Mouse (Mus musculus) right cerebral cortex, postnatal 25 days (tissue): Measurements from ENCODE around the gene Grwd1.

Source experiments
- DNase-seq: peaks from one replicate; pipeline ENCODE4 v3.0.0; 2022

Gene Grwd1

DNA sequence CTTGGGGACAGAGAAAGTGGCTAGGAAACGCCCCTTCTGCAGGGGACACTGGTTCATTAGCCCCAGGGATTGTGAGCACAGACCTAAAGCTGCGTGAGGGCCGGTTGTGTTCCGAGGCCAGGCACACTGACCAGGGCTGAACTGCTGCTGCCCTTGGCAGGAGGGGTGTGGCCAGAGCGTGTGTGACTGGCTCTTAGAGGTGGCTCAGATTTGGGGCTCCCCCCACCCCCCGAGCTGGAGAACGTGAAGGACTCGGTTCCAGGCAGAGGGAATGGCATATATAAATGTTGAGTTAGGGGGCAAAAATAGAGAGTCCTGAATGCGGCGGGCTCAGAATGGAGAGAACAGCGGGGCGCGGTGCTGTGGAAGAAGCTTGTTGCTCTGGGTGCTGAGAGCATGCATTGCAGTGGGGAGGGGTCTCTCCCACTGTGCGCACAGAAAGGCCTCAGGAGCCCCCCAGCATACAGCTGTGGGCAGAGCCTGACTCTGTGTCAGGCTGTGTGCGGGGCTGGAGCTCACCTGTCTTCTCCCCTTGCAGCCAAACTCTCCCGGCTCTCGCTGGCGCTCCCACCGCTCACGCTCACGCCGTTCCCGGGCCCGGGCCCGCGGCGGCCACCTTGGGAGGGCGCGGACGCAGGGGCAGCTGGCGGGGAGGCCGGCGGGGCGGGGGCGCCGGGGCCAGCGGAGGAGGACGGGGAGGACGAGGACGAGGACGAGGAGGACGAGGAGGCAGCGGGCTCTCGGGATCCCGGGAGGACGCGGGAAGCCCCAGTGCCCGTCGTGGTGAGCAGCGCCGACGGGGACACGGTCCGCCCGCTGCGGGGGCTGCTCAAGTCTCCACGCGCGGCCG lies 32.9 kb downstream of the Grwd1 start:
- DNase-seq = no peak

DNA sequence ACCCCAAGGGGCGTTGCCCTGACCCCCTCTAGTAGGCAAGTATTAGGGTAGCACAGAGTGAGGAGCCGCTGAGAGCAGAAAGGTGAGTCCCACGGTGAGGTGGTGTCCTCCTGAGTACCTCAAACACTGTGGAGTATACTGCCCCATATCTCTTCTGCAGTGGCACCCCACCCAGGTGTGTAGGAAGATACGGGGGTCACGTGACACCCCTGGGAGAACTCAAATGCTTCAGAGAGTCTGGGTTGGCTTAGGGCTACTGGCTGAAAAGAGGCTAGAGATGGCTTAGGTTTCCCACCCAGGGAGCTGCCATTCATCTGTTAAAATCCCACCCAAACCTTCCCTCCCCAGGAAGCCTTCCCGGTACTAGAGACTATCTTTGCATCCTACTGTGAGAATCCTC lies 33.8 kb downstream of the Grwd1 start:
- no peak for DNase-seq

DNA sequence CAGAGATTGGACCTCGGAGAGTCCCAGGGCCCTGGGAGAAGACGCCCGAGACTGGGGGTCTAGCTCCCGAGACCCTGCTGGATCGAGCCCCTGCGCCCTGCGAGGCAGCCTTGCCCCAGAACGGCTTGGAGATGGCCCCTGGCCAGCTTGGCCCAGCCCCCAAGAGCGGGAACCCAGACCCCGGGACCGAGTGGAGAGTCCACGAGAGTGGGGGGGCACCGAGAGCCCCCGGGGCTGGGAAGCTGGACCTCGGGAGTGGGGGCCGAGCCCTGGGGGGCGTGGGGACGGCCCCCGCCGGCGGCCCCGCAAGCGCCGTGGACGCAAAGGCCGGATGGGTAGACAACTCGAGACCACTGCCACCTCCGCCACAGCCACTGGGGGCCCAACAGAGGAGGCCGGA lies 35.8 kb downstream of the Grwd1 start:
- no peak for DNase-seq

DNA sequence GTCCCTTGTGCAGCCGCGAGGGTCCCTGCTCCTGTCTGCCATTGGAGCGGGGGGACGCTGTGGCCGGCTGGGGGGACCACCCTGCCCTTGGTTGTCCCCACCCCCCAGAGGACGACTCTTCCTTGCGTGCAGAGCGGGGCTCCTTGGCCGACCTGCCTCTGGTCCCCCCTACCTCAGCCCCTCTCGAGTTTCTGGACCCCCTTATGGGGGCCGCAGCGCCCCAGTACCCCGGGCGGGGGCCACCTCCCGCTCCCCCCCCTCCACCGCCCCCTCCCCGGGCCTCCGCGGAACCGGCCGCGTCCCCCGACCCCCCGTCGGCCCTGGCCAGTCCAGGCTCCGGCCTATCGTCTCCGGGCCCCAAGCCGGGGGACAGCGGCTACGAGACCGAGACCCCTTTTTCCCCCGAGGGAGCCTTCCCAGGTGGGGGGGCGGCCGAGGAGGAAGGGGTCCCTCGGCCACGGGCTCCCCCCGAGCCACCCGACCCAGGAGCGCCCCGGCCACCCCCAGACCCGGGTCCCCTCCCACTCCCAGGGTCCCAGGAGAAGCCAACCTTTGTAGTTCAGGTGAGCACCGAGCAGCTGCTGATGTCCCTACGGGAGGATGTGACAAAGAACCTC lies 36.7 kb downstream of the Grwd1 start:
- DNase-seq = no peak

DNA sequence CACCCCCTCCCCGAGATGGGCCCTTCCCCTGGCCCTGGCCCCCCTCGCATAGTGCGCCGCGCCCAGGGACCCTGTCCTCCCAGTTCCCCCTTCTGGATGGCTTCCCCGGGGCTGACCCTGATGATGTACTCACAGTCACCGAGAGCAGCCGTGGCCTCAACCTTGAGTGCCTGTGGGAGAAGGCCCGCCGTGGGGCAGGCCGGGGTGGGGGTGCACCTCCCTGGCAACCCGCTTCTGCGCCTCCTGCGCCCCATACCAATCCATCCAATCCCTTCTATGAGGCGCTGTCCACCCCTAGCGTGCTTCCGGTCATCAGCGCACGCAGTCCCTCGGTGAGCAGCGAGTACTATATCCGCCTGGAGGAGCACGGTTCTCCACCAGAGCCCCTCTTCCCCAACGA lies 37.5 kb downstream of the Grwd1 start:
- no peak for DNase-seq

DNA sequence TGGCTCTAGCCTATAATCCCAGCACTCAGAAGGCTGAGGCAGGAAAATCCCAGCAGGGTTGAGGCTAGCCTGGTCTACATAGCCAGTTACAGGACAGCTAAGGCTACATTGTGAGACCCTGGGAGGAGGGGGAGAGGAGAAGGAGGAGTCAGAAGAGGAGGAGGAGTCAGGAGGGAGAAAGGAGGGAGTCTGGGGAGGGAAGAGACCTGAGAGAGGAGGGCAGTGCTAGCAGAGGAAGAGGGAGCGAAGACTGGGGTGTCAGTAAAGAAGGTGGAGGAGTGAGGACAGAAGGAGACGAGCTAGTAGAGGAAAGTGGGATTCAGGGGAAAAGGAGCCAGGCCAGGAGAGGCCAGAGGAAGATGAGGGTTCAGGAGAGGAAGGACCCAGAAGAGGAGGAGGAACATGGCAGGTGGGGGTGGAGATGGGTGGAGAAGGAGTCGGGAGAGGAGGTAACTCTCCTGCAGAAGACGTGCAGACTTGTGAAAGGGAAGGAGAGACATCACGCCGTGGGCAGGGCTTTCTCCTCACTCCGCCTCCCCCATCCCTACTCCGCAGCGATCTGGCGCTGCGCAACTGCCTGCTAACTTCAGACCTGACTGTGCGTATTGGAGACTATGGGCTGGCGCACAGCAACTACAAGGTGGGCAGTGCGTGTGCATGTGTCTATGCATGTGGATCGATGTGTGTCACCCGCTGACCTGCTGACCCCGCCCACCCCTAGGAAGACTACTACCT lies 38.8 kb downstream of the Grwd1 start:
- DNase-seq = no peak

DNA sequence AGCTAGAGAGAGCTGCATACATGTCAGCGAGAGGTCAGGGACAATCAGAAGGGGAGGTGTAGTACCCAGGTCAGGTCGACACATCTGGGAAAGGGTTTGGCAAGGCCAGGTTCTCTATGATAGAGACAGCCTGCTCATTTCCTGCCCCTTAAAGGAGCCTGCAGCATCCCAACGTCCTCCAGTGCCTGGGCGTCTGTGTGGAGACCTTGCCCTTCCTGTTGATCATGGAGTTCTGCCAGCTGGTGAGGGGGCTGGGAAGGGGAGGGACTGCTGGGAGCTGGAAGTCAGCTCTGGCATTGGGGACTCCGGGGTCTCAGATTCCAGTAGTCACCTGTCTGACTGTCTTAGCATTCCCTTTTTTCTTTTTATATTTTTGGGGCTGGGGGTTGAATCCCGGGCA lies 40.0 kb downstream of the Grwd1 start:
- no peak for DNase-seq

DNA sequence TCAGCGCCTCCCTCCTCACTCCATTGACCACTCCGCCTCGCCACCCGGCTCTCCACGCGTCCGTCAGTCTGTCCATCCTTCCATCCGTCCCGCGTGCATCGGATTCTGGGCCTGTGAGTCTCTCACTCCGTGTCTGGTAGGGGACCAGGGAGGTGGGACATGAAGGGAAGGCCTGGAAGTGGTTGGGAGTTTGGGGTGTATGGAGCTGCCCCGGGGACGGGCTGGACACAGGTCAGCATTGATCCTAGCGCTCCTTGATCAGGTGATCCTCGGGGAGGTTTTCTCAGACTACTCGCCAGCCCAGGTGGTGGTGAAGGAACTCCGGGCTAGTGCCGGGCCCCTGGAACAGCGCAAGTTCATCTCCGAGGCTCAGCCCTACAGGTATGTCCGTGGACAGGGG lies 43.1 kb downstream of the Grwd1 start:
- no peak for DNase-seq

DNA sequence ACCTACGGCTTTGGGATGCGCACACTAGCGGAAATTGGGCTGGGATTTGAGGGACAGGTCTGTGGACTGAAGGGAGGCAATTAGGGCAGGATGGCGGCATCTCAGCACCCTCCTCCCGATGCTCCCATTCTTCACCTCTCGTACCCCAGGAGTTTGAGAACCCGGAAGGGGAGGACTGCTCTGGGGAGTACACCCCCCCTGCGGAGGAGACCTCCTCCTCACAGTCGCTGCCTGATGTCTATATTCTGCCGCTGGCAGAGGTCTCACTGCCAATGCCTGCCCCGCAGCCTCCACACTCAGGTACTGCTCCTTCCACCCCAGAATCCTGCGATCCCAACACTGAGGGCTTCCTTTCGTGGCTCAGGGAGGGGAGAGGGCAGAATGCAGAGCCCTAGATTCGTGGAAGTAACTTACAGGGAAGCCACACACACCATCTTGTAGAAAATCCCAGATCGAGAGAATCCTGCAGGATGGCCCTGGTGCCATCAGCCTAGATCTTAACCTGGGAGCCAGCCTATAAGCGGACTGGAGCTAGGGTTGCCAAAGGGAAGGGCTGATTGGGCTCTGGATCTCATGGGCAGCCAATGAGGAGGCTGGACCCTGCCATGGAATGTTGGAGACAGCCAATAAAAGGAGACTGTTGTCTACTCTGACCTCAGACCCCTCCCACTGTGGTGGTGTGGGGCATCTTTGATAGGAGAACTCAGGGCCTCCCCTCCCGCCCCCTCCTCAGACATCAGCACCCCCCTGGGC lies 43.9 kb downstream of the Grwd1 start:
- DNase-seq = no peak

DNA sequence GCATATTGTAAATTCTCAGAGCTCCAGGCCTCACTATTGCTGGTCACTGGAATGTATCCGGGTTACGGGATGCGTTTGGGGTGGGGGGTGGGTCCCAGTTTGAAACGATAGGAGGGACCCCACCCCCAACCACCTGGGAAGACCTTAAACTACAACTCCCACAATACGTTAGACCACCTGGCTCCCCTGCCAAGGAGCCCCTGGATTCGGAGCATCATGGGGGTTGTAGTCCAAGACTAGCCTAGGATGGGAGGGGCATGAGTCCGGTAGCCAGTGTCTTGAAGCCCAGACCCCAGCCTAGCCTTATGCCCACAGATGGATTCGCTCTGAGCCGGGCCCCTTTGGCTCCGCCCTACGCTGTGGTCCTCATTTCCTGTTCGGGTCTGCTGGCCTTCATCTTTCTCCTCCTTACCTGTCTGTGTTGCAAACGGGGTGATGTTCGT lies 44.6 kb downstream of the Grwd1 start:
- no peak for DNase-seq

DNA sequence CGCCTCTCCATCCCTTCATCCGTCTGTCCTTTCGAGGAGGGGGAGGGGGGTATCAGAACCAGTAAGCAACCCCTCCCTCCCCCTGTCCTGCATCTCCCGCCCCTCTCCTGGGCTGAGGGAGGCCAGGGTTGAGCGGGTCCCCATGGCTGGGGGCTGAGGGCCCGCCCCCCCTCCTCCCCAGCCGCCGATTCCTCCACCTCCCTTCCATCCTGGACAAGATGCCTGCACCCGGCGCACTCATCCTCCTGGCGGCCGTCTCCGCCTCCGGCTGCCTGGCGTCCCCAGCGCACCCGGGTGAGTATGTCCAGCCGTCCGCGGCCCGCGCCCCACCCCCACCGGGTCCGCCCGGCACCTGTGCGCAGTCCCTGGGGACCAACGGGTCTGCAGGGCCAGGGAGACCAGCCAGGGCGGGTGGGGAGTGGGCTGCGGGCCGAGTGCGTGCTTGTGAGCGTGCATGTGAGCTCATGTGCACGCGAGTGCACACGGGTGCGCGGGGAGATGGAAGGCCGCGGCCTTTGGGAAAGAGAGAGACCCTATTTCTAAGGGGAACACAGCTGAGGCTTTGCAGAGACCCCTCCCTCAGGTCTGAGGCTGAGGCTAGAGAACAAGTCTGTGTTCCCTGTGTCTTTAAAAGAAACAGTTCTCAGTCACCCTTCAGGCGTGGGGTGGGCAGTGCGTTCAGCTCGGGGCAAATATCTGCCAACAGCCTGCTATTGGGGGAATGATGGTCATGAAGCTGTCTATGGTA lies 45.2 kb downstream of the Grwd1 start:
- DNase-seq = no peak

DNA sequence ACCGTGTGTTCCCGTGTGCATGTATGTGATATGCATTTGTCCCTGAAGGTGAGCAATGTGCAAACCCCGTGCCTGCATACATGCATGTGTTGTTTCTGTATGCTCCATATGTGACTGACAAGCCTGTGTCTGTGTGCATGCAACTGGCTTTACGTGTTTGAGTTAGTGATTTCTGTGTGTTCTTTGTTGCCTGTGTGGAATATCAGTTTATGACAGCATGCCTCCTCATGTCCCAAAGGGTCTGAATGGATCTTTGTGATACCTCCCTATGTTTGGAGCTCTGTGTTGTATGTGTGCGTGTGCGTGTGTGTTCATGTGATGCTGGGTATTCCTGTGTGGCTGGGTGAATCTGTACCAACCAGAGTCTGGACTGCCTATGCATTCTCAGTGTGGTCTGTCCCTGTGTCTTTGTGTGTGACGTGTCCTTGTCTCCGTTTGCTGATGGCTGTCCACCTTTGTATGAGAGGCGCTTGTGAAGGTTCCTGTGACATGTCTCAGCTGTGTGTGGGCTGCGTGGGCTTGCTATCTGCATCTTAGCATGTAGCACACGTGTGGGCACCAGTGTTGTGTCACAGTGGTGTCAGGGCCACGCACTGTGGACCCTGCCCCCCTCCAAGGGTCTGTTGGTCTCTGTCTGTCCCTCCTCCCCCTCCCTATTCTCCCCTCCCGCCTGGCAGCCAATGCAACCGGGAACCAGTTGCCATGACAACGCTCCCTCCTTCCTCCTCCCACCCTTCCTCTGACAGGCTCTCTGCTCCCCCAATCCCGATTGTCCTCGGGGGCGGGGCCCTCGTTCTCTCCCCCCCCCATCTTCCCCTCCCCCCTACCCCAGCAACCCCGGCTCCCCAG lies 46.0 kb downstream of the Grwd1 start, which contains the start of gene Sult2b1:
TSS of gene Sult2b1 (minus strand) at position 146 of the 849 bp plus-strand sequence.
- peak; percentile 92 for DNase-seq

DNA sequence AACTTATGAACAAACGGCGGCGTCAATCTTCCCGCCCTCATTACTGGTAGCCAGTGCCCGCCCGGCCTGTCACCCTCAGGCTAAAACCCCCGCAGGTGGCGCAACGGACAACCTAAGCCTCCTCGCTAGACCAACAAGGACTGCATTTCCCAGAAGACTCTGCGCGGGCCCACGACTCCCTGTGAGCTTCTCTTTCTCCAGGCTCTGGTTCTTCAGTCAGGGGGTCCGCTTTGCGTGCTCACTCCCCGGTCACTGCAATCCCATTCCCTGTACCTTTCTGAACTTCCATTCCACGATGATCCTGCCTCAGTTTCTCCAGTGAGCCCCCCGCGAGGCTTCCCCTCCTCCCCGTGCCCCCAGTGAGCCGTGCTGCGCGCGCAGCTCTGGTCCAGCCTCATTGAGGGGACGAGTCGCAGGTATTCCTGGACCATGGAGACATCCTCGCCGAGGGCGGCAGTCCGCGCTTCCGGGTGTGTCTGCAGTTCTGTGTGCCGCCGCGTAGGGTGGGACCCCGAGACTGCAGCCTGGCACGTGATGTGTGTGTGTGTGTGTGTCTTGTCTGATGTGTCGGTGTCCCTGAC lies 47.1 kb downstream of the Grwd1 start, which contains the start of gene Lmtk3:
TSS of gene Lmtk3 (plus strand) at position 228 of the 581 bp plus-strand sequence.
- peak; percentile 84 for DNase-seq

DNA sequence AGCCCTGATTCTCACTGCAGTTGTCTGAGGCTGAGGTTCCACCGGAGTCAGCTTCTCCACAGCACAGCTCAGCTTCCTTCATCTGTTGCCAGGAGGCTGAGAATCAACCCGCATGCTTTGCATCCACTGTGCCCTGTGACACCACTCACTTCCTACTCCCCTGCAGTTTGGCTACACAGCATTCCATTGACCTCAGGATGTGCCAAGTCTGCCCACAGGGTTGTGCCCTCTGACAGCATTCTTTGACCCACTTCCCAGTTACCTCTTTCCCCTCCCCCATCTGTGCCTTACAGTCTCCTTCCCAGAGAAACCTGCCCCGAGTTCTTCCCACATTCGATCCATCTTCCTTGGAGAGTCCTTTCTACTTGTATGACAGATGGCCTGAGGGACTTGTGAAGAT lies 48.5 kb downstream of the Grwd1 start:
- no peak for DNase-seq

DNA sequence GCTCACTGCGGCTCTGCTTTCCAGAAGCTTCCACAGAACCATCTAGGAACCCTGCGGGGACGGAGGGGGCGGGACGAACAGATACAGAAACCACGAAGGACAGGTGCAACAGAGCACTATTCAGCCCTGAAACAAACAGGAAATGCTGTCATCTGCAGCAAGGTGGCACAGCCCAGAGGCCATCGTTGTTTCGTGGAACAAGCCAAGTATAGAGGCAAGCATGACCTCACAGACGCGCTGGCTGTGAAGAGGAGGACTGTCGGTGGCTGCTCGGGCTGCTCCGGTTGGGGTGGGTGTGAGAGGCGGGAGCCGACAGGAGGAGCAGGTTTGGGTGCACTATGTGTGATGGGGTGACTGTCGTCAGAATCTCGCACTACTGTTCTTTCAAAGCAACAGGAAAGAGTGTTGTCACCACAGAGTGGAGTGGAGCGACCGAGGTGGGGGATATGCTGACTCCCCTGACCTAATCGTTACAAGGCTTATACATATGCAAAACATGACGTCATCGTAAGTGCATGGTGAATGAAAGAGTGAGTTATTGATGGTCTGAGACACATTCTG lies 51.6 kb downstream of the Grwd1 start:
- DNase-seq = no peak

DNA sequence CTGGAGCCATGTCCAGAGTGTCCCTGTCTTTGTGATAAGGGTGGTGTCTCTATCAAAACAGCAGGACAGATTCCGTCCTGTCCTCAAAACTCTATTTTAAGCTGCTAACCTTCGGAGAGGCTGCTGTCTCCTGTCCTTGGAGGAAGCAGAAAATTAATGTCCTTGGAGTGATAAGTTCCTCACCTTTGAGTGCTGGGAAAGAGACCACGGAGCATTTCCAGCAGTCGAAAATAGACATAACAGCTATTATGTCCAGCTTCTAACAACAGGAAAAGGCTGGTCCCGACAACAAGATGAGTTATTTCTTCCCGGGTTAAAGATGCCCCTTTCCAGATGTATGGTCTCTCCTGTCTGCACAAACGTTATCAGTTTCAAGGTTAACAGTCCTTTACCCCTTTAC lies 55.5 kb downstream of the Grwd1 start:
- DNase-seq = no peak
